Mouse (Mus musculus) urinary bladder, postnatal 4 days (tissue): ENCODE results near the gene Rln1.
A peak's percentile ranks its signal among the peaks of the same experiment; 100 is the strongest.

Experiments used
- DNase-seq, 2 experiments: peaks; one replicate each; pipeline ENCODE4 v3.0.0; 2021 to 2022; ENCODE audit warnings: low spot score in 2 of 2

Rln1 gene

GRCm38 (mm10) chr19:29334068-29334745, at the start of gene Rln1:
Gene Rln1, minus strand, starts transcription at chr19:29334670.
- peak; percentile 22 to 64 for DNase-seq

DNA sequence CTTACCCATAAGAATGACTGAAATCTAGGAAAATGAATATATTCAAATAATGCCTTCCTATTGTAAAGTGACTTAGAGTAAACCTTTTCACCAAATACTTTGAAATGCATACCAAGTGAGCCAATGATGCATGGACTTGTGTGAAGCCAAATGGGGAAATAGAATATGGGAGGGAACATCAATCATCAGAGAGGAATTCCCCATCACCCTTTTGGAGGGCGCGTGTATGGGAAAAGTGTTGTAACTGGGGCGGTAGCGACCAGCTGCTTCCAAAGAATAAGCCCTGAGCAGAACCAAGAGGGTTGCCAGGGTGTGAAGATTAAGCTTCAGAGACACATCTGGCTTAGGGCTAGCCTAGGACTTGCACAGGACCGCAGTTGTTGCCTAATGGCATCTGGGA, 48.9 kb upstream of the Rln1 start:
- no peak for DNase-seq

GRCm38 (mm10) chr19:29379839-29380603, 45.6 kb upstream of the Rln1 start:
- no peak for DNase-seq

DNA sequence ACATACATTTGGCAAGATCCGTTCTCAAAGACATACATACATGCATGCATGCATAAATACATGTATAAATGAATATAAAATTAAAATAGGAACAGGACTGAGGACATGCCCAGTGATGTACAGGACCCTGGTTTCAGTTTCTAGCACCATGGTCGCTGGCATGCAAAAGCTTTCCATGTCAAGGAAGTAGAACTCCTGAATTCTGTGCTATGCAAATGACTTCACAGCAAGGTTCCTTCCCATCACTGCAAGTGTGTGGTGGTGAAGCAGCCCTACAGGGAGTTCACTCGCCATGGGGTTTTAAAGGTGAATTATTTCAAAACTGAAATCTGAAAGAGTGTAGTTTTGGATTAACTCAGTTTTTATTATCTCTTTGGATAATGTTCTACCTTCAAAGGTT, 41.9 kb upstream of the Rln1 start:
- no peak for DNase-seq

GRCm38 (mm10) chr19:29374947-29375346, 40.5 kb upstream of the Rln1 start:
- DNase-seq, result no peak

- no peak for DNase-seq
Measured at GRCm38 (mm10) chr19:29373438-29373837, 39.0 kb upstream of the Rln1 start.

GRCm38 (mm10) chr19:29372621-29373020, 38.2 kb upstream of the Rln1 start:
- no peak for DNase-seq

DNA sequence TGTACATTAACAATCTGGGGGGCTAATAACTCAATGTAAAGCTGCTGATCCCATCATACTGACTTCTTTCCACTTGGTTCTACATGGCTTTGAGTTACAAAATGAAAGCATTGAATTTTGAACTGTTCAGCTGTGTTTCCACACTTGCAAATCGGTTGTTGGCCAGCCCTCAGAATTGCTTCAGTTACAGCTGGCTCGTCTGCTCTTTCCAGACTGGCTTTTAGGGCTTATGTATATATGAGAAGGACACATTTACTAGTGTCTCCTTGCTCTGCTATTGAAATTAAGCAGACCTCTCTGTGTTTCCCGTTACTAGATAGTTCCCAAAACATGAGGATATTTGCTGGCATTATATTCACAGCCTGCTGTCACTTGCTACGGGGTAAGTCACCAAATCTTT, 37.7 kb upstream of the Rln1 start:
- DNase-seq, result no peak

DNA sequence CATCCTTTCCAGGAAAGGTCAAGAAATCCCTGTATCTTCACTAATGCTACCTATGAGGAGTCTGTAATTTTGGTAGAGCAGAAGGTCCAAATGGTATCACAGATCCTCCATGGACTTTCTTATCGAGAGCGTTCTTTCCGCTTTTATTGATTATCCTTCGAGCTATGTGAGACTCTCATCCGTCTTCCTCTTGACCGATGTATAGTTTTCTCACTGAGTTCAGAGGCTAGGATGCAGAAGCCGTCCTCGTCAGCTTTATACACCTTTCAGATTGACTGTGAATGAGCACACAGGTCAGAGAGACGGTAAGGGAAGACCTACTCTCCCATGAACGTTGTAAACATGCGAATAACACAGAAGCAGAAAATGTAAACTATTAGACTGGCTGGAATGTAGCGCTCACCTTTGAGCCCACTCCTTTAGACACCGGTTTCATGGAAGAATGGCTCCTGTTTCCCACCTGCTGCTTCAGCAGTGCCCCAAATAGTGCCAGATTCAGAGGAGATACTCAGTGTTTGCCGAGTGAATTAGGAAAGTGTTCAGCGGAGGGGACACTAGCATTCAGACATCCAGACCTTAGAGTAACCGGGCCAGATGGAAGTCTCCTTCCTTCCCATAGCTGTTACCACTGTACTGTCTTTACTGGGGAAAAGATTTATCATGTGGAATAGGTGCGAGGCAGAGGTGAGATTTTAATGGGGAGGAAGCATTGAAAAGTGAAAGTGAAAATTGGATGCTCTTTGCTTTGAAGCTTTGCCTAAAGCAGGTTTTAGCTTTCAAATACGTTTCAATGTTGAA, 37.0 kb upstream of the Rln1 start:
- DNase-seq, result no peak

DNA sequence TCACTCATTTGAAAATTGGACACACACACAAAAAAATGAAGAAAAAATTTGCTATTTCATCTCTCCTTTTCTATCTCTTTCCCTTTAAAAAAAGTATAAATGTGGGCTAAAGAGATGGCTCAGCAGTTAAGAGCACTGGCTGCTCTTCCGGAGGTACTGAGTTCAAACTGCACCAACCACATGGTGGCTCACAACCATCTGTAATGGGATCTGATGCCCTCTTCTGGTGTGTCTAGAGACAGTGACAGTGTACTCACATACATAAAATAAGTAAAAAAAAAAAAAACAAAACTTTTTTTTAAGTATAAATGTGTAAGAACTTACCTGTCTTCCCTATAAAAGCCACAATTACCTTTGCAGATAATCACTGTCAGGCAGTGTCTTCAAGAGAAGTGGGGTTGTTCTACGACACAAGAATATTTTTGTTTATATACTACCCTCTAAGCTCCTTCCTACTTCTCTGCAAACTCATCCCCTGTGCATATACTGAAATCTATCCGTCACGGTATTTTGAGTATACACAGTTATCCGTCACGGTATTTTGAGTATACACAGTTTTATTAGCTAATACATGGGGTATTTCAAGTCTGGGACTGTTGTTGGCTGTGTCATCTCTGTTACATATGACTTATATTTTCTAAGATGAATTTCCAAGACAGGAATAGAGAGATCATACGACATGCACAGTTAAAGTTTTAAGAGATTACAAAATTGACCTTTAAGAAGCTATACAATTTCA, 36.2 kb upstream of the Rln1 start:
- no peak for DNase-seq

GRCm38 (mm10) chr19:29370112-29370511, 35.6 kb upstream of the Rln1 start:
- no peak for DNase-seq

DNA sequence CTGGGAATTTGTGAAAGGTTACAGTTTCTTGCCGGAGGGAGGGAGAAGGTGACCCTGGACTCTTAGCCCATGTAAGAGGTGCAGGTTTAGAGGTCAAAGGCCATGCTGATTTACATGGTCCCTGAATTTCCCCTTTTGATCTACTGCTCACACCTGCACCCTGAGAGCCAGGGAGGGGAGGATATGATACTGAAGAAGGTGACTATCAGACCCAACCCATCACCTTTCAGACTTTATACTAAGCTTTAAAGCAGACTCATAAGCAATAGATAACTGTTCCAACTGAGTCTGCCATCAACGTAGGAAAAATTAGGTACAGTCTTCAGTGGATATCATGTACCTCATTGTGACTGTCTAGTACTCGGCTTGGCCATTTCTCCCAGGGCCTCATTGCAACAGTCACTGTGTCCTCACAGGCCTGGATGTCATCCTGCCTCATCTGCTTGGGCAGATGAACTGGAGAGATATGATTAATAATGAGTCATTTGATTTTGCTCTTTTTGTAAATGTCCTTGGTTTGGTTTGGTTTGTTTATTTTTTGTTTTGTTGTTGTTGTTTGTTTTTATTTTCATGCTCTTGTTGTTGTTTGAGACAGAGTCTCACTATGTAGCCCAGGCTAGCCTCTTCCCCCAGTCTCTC, 34.3 kb upstream of the Rln1 start:
- no peak for DNase-seq

DNA sequence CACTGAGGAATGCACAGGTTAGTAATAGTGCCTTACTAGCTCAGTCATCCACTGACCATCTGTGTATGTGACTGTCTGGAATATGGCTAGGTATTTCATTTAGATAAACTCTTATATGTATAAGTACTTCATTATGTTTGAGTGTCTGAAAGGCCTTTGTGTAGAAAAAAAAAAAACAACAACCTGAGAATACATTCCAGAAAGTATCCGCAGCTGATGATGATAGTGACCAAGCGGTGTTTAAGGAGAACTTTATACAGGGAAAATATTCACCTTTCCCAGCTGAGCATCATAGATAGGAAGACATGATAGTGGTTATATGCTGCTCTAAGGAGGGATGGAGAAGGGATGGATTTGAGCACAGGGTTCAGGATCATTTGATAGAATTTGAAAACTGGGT, 33.6 kb upstream of the Rln1 start:
- DNase-seq, result no peak

DNA sequence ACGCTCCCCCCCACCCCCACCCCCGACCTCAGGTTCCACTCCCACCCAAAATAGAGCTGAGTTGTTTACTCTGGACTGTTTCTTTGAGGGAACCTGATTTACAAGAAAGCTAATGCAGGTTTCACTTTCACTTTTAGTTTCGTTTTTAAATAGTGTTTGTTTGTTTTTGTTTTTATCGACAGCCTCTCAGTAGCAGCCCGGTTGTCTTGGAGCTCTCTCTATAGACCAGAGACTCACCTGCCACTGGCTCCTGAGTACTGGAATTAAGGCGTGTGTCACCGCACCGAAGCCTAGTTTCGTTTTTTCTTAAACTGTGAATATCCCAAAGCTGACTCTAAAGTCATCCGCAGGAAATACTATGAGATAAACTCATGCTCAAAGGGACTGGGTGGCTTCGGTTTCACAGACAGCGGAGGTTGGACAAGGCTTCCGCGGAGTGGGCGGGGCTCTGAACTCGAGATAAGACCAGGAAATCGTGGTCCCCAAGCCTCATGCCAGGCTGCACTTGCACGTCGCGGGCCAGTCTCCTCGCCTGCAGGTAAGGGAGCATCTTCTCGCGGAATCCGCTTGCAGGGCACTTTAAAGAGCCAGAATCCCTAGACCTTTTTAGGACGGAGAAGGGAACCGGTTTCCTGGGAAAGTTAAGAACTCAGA, 32.6 kb upstream of the Rln1 start, which contains the start of the genes Plgrkt and Cd274:
Gene Plgrkt (minus strand): TSS at position 422 of the 654 bp plus-strand sequence.
Gene Cd274 (plus strand): TSS at position 487 of the 654 bp plus-strand sequence.
- peak; percentile 59 to 69 for DNase-seq

DNA sequence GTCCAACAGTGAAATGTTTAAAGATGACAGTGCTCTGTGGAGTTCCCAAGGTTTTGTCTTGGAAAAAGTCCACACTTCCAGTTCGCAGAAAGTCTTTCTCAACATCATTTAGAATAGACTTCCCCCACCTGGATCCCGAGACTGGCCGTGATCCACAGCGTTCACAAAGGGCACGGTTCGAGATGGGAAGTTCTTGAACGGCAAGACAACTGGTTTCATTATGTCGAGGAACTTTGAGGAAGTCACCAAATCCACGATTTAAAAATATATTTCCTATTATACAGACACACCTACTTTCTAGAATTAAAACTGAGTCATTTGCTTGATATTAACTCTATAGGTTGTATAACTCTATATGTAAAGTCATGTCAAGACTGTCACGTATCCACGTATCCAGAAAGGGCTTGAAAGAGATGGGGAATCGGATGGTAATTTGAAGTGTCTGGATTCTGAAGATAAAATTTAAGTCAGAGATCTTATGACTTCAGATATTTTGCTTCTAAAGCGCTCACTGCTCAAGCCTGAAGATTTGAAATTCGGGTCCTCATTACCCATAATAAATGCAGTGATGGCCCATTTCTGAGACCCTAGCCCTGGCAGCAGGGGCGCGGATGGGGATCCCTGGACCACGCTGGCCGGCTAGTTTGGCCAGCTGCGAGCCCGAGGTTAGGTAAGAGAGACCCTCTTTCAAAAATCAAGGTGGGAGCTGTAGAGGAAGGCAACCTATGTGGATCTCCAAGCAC, 31.9 kb upstream of the Rln1 start:
- no peak for DNase-seq

- no peak for DNase-seq
Measured at GRCm38 (mm10) chr19:29365105-29365504, 30.6 kb upstream of the Rln1 start.

- no peak for DNase-seq
Measured at GRCm38 (mm10) chr19:29364076-29364475, 29.6 kb upstream of the Rln1 start.

GRCm38 (mm10) chr19:29363557-29363956, 29.1 kb upstream of the Rln1 start:
- DNase-seq, result no peak

DNA sequence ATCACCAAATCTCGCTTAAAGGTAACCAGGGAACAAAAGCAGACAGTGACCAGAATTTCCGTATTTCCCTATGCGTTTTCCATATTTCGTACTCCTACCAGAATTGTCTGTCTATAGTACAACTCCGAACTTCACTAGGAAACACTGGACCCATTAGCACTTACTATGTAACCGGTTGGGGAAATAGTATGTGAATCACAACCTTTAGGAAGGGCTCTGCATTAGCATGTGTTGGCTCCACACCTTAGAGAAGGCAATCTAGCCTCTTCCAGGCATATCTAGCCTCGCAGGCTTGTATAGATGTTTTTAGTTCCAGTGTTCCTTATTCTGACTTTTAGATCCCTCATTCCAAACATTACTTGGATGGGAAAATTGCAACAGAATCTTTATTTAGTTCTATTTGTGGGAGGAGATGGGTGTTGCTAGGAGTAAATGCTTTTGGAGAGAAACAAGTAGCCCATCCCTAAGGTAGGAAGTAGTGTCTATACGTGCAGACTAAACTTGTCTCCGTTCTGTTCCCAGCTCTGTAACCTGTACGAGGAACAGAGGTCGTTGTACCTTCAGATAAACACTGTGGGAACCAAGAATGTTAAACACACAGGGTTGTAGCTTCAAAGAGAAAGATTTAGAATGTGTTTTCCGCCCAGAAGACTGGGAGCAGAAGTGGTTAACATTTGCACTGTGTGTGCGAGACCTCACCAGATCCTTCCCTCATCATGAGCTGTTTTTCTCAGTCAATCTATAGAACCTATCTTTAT, 27.9 kb upstream of the Rln1 start:
- DNase-seq, result no peak
